Mouse (Mus musculus) adrenal gland, adult 10 weeks (tissue): ENCODE measurements around the gene Ptrh2. TPM values are rescaled to one million over a fixed set of nuclear protein-coding genes. Genes with fewer than 3 reads are reported as not detected.

Source experiments
- polyA plus RNA-seq: library from polyadenylated mRNA; stranded (reverse); fragments of 350-450 nt; fragmentation: Illumina TruSeq; extraction: RNeasy Lipid Tissue Mini Kit (QIAGEN cat#74804); gene quantifications from one replicate; pipeline ENCODE4 v1.2.3, GENCODE M21; 2014; ENCODE audit warnings: low read depth, low replicate concordance

Gene Ptrh2
- polyA plus RNA-seq = 34.9 TPM

GRCm38 (mm10) chr11:86683395-86684125 is at the start of gene Ptrh2, which contains the start of gene Vmp1:
TSS of gene Ptrh2 (plus strand) at chr11:86683985.
TSS of gene Vmp1 (minus strand) at chr11:86683836.

Other genes starting within 250 kb of the Ptrh2 start
- gene Rnft1, start 199.3 kb upstream of the Ptrh2 start, polyA plus RNA-seq = 75.1 TPM
- gene Rps6kb1, start 139.2 kb upstream of the Ptrh2 start, polyA plus RNA-seq = 103 TPM
- 10.6 TPM for gene Tubd1, start 139.0 kb upstream of the Ptrh2 start, polyA plus RNA-seq
- 248 TPM for gene Vmp1, start 149 bp upstream of the Ptrh2 start, polyA plus RNA-seq
- gene Cltc, start 73.6 kb downstream of the Ptrh2 start, polyA plus RNA-seq = 509 TPM
- gene Dhx40, start 123.8 kb downstream of the Ptrh2 start, polyA plus RNA-seq = 132 TPM